Mouse (Mus musculus) hindbrain, embryonic 11.5 days (tissue): ENCODE results near the gene Uxs1. TPM values are rescaled to one million over a fixed set of nuclear protein-coding genes. Genes with fewer than 3 reads are reported as not detected.

Experiments
- ATAC-seq: fragments of 200-750 bp; cut with Nextera tagmentation; 2 replicates; pipeline ENCODE4 v1.8.0; 2017; ENCODE audit warnings: mild to moderate bottlenecking, moderate TSS enrichment, moderate library complexity; ENCODE audit not compliant: low FRiP score
- DNase-seq: peaks from one replicate; pipeline ENCODE4 v3.0.0-alpha.2; 2015; ENCODE audit warnings: low spot score
- H3K27ac ChIP-seq: fragments of 300-500 bp; sonication (generic); 2 replicates; pipeline ENCODE4 v1.5.1; 2014; ENCODE audit warnings: mild to moderate bottlenecking, low read depth, low read length
- H3K27me3 ChIP-seq: fragments of 300-500 bp; sonication (generic); 2 replicates; pipeline ENCODE4 v1.6.1; 2014; ENCODE audit warnings: mild to moderate bottlenecking, low read length, moderate library complexity, mixed read lengths; ENCODE audit not compliant: control insufficient read depth, insufficient read depth
- H3K36me3 ChIP-seq: fragments of 300-500 bp; sonication (generic); 2 replicates; pipeline ENCODE4 v1.6.1; 2014; ENCODE audit warnings: mild to moderate bottlenecking, low read length, moderate library complexity, mixed read lengths; ENCODE audit not compliant: control insufficient read depth, insufficient read depth
- H3K4me1 ChIP-seq: fragments of 300-500 bp; sonication (generic); replicated peaks from 2 replicates; pipeline ENCODE4 v1.6.1; 2014; ENCODE audit warnings: low read length, mixed read lengths; ENCODE audit not compliant: control insufficient read depth, insufficient read depth
- H3K4me2 ChIP-seq: fragments of 300-500 bp; sonication (generic); replicated peaks from 2 replicates; pipeline ENCODE4 v1.6.1; 2014; ENCODE audit warnings: mild to moderate bottlenecking, low read depth, low read length
- H3K4me3 ChIP-seq: fragments of 300-500 bp; sonication (generic); 2 replicates; pipeline ENCODE4 v1.5.1; 2014; ENCODE audit warnings: low read depth, low read length
- H3K9ac ChIP-seq: fragments of 300-500 bp; sonication (generic); 2 replicates; pipeline ENCODE4 v1.6.1; 2014; ENCODE audit warnings: low read depth, low read length
- H3K9me3 ChIP-seq: fragments of 300-500 bp; sonication (generic); 2 replicates; pipeline ENCODE4 v1.6.1; 2016; ENCODE audit warnings: low read length; ENCODE audit not compliant: control insufficient read depth
- WGBS: fragments of 180-500 bp; shearing (Covaris S2); extraction: QIAGEN DNeasy Blood & Tissue Kit; methylation state at CpG from one replicate; pipeline ENCODE4 v1.1.7; 2014; 5-methylcytosine and 5-hydroxymethylcytosine counted together
- polyA plus RNA-seq: library from polyadenylated mRNA; unstranded; fragments of >200 nt; fragmentation: Nextera tagmentation; extraction: Ambion mirVana; gene quantifications from 2 replicates; pipeline ENCODE4 v1.2.1, GENCODE M21; 2014

Gene Uxs1
- polyA plus RNA-seq, 1 experiment from 2014 or later: 17.6 TPM

- DNase-seq (no peak), ATAC-seq (no peak)
- H3K4me3 ChIP-seq: no peak overlapping the region
- H3K4me1 ChIP-seq: no peaks in the 10 kb centered on the region
- no peak overlapping the region for H3K27ac ChIP-seq
- H3K9ac ChIP-seq: no peak overlapping the region
- no peak overlapping the region for H3K4me2 ChIP-seq
- H3K36me3 ChIP-seq: no peaks in the 10 kb centered on the region
- no peaks in the 10 kb centered on the region for H3K9me3 ChIP-seq
- H3K27me3 ChIP-seq: no peaks in the 10 kb centered on the region
- WGBS: 84% methylated on average over 2 of the region's 2 CpGs
Observed at GRCm38 (mm10) chr1:43819091-43819490, 8.5 kb downstream of the Uxs1 start.

DNA sequence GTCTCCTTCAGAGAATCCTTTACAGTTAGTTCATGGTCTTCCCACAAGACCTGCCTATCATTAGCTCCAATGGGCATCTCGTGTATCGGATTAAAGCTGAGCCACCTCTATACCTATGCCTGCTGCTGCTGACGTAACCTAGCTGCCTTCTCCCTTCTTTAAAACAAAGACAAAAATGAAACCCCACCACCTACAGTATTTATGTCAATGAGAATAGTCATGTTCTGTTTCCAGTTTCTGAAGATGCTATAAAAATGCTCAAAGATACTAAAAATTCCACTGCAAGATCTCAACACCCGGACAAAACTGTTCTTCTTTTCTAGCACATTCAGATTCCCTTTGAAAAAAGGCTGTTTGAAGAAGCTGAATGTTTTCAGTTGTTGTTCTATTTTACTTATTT lies 9.2 kb downstream of the Uxs1 start:
- no peak for ATAC-seq
- no peaks in the 10 kb centered on the region for H3K27me3 ChIP-seq
- H3K27ac ChIP-seq: no peak overlapping the region
- H3K36me3 ChIP-seq: no peaks in the 10 kb centered on the region
- H3K4me1 ChIP-seq: no peaks in the 10 kb centered on the region
- DNase-seq: no peak
- no peak overlapping the region for H3K4me3 ChIP-seq
- H3K4me2 ChIP-seq: no peak overlapping the region
- 92% methylated on average over 4 of the region's 4 CpGs for WGBS
- no peaks in the 10 kb centered on the region for H3K9me3 ChIP-seq
- H3K9ac ChIP-seq: no peak overlapping the region

GRCm38 (mm10) chr1:43811764-43812163 lies 15.8 kb downstream of the Uxs1 start:
- H3K4me3 ChIP-seq: no peak overlapping the region
- H3K9me3 ChIP-seq: no peaks in the 10 kb centered on the region
- WGBS: 91% methylated on average over 1 of the region's 1 CpGs
- H3K4me2 ChIP-seq: no peak overlapping the region
- no peak overlapping the region for H3K9ac ChIP-seq
- no peaks in the 10 kb centered on the region for H3K27me3 ChIP-seq
- H3K27ac ChIP-seq: no peak overlapping the region
- no peaks in the 10 kb centered on the region for H3K4me1 ChIP-seq
- no peaks in the 10 kb centered on the region for H3K36me3 ChIP-seq
- no peak for DNase-seq
- ATAC-seq: no peak

DNA sequence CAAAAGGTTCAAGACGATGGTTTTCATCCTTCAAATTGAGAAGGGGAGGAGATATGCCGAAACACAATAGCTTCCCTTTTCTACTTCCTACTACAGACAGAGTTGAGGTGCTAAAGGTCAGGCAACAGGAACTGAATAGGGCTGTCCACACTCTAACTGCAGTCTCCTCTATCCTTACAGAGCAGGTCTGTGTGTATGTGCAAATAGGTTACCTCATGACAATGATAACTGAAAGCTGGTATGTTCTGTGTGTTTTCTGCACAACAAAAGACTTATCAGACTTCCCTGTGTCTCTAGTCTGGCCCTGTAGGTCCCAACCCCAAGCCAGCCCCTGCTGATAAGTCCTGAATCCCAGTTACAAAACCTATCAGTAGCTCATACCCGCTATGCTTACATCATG lies 16.5 kb downstream of the Uxs1 start:
- WGBS: 81% methylated on average over 3 of the region's 3 CpGs
- no peaks in the 10 kb centered on the region for H3K9me3 ChIP-seq
- no peak overlapping the region for H3K27ac ChIP-seq
- H3K4me2 ChIP-seq: no peak overlapping the region
- H3K27me3 ChIP-seq: no peaks in the 10 kb centered on the region
- DNase-seq (no peak), ATAC-seq (no peak)
- H3K4me1 ChIP-seq: no peaks in the 10 kb centered on the region
- no peaks in the 10 kb centered on the region for H3K36me3 ChIP-seq
- H3K9ac ChIP-seq: no peak overlapping the region
- H3K4me3 ChIP-seq: no peak overlapping the region

GRCm38 (mm10) chr1:43809351-43809750 lies 18.2 kb downstream of the Uxs1 start:
- H3K27me3 ChIP-seq: no peaks in the 10 kb centered on the region
- H3K9me3 ChIP-seq: no peaks in the 10 kb centered on the region
- WGBS: 86% methylated on average over 2 of the region's 2 CpGs
- H3K36me3 ChIP-seq: no peaks in the 10 kb centered on the region
- DNase-seq (no peak), ATAC-seq (no peak)
- H3K4me2 ChIP-seq: no peak overlapping the region
- no peak overlapping the region for H3K9ac ChIP-seq
- no peak overlapping the region for H3K4me3 ChIP-seq
- no peak overlapping the region for H3K27ac ChIP-seq
- H3K4me1 ChIP-seq: no peaks in the 10 kb centered on the region

DNA sequence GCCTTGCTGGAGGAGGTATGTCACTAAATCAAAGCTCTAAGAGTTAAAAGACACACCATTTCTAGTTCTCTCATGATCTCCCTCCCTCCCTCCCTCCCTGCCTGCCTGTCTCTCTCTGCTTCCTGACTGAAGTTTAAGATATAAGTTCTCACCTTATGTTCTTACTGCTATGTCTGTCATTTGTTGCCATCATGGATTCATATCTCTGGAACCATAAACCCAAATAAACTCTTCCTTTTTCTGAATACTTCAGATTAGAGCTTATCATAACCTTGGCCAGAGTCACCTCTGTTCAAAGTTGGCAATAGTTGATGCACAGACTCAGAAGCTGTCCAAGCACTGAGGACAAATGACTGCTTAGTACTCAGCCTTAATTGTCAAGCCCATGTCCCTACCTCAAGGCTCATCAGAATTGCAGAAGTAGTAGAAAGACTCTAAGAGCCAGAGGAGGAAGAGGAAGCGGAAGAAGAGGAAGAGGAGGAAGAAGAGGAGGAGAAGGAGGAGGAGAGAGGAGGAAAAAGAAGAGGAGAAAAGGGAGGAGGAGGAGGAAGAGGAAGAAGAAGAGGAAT lies 23.6 kb downstream of the Uxs1 start:
- no peak for ATAC-seq
- DNase-seq: no peak
- 89% methylated on average over 1 of the region's 1 CpGs for WGBS
- H3K9ac ChIP-seq: no peak overlapping the region
- H3K36me3 ChIP-seq: no peaks in the 10 kb centered on the region
- no peaks in the 10 kb centered on the region for H3K9me3 ChIP-seq
- no peaks in the 10 kb centered on the region for H3K4me1 ChIP-seq
- H3K27me3 ChIP-seq: no peaks in the 10 kb centered on the region
- H3K4me3 ChIP-seq: no peak overlapping the region
- H3K4me2 ChIP-seq: no peak overlapping the region
- no peak overlapping the region for H3K27ac ChIP-seq

- WGBS: 89% methylated on average over 3 of the region's 3 CpGs
Observed at GRCm38 (mm10) chr1:43798048-43798447, 29.6 kb downstream of the Uxs1 start.

DNA sequence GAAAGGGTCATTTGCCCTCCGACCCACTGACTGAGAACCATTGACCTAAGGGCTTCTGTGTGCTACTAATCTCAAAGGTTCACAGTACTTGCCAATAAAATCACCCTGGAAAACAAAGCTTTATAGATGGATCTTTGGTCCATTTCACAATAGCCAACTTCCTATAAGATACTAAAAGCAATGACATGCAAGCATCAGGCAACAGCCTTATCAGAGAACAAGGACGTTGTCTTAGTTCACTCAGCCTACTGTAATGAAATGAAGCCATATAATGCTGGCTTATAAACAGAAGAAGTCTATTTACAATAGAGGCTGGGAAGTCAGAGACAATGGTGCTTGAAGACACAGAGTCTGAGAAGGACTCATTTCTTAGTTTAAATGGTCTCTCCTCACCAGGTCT lies 37.8 kb downstream of the Uxs1 start:
- Histone ChIP-seq H3K36me3 (no peaks in the 10 kb centered on the region), H3K9me3 (no peaks in the 10 kb centered on the region), H3K4me2 (no peak overlapping the region), H3K27ac (no peak overlapping the region), H3K27me3 (no peaks in the 10 kb centered on the region), H3K9ac (no peak overlapping the region), H3K4me3 (no peak overlapping the region), H3K4me1 (no peaks in the 10 kb centered on the region)
- 96% methylated on average over 2 of the region's 2 CpGs for WGBS
- no peak for DNase-seq
- ATAC-seq: no peak

More at GRCm38 (mm10) chr1:43798048-43798447, 29.6 kb downstream of the Uxs1 start:
- DNase-seq: no peak
- no peaks in the 10 kb centered on the region for H3K9me3 ChIP-seq
- H3K4me1 ChIP-seq: no peaks in the 10 kb centered on the region
- no peak overlapping the region for H3K4me3 ChIP-seq
- H3K27ac ChIP-seq: no peak overlapping the region
- no peaks in the 10 kb centered on the region for H3K27me3 ChIP-seq
- H3K9ac ChIP-seq: no peak overlapping the region
- H3K4me2 ChIP-seq: no peak overlapping the region
- no peak for ATAC-seq
- no peaks in the 10 kb centered on the region for H3K36me3 ChIP-seq

GRCm38 (mm10) chr1:43786711-43787110 lies 40.9 kb downstream of the Uxs1 start:
- Histone ChIP-seq H3K27ac (no peak overlapping the region), H3K36me3 (no peaks in the 10 kb centered on the region), H3K9ac (no peak overlapping the region), H3K4me1 (no peaks in the 10 kb centered on the region), H3K27me3 (no peaks in the 10 kb centered on the region), H3K9me3 (no peaks in the 10 kb centered on the region), H3K4me3 (no peak overlapping the region), H3K4me2 (no peak overlapping the region)
- DNase-seq (no peak), ATAC-seq (no peak)
- 92% methylated on average over 5 of the region's 5 CpGs for WGBS
